Mouse (Mus musculus) heart, adult 2 months (tissue): ENCODE measurements around the gene Ppp2r3a. TPM values are rescaled to one million over a fixed set of nuclear protein-coding genes. Genes with fewer than 3 reads are reported as not detected.
A peak's percentile ranks its signal among the peaks of the same experiment; 100 is the strongest.

Experiments
- DNase-seq, 2 experiments: peaks; one replicate each; pipeline ENCODE4 v3.0.0; 2021
- H3K27ac ChIP-seq: fragments of 200-600 bp; 2 replicates; pipeline ENCODE4 v1.8.1; 2022
- H3K27me3 ChIP-seq: fragments of 200-500 bp; 2 replicates; pipeline ENCODE4 v1.6.1; 2012; ENCODE audit warnings: mild to moderate bottlenecking, low read length, inconsistent platforms, mixed read lengths; ENCODE audit not compliant: control insufficient read depth, insufficient read depth
- H3K36me3 ChIP-seq: fragments of 200-500 bp; 2 replicates; pipeline ENCODE4 v1.6.1; 2012; ENCODE audit warnings: low read length, inconsistent platforms; ENCODE audit not compliant: control insufficient read depth, insufficient read depth
- H3K4me1 ChIP-seq: fragments of 200-500 bp; 2 replicates; pipeline ENCODE4 v1.6.1; 2011; ENCODE audit warnings: low read length; ENCODE audit not compliant: control insufficient read depth, insufficient read depth
- H3K4me3 ChIP-seq: fragments of 200-600 bp; 2 replicates; pipeline ENCODE4 v1.8.1; 2022
- H3K79me2 ChIP-seq: fragments of 200-500 bp; replicated peaks from 2 replicates; pipeline ENCODE4 v1.6.1; 2012; ENCODE audit warnings: mild to moderate bottlenecking, inconsistent platforms, low read length, moderate library complexity, mixed read lengths; ENCODE audit not compliant: control insufficient read depth, insufficient read depth
- H3K9ac ChIP-seq: fragments of 200-500 bp; 2 replicates; pipeline ENCODE4 v1.6.1; 2012; ENCODE audit warnings: low read depth, mild to moderate bottlenecking, control low read depth, inconsistent platforms, low read length, mixed read lengths
- CTCF ChIP-seq: fragments of 200-600 bp; IDR thresholded peaks from 2 replicates; pipeline ENCODE4 v1.8.1; 2022; ENCODE audit warnings: antibody characterized with exemption, mild to moderate bottlenecking, moderate library complexity
- EP300 ChIP-seq: fragments of 200-500 bp; IDR thresholded peaks from 2 replicates; pipeline ENCODE4 v1.6.1; 2011; ENCODE audit warnings: low read depth, low read length, control low read depth; ENCODE audit not compliant: insufficient read depth
- POLR2A ChIP-seq: fragments of 200-500 bp; IDR thresholded peaks from 2 replicates; pipeline ENCODE4 v1.6.1; 2011; ENCODE audit warnings: mild to moderate bottlenecking, low read depth, low read length, control low read depth; ENCODE audit not compliant: insufficient read depth
- WGBS: fragments of 180-500 bp; shearing (Covaris S2); methylation state at CpG from one replicate; pipeline ENCODE4 v1.1.7; 2018; 5-methylcytosine and 5-hydroxymethylcytosine counted together
- intact Hi-C: fragments of 180-260 bp; cut with DNase I; formaldehyde crosslinking; loops from one replicate; pipeline ENCODE4 v1.15.1; 2025
- polyA plus RNA-seq: library from polyadenylated mRNA; depleted of rRNA; stranded (reverse); fragments of >200 nt; gene quantifications from 2 replicates; pipeline ENCODE4 v1.2.3, GENCODE M21; 2012
- total RNA-seq, 2 experiments: library from RNA; stranded (reverse); gene quantifications; 2 replicates each; pipeline ENCODE4 v1.2.3; 2021

Gene Ppp2r3a
- total and polyA plus RNA-seq, 3 experiments, result 51.7 to 215 (median 179) TPM

DNA sequence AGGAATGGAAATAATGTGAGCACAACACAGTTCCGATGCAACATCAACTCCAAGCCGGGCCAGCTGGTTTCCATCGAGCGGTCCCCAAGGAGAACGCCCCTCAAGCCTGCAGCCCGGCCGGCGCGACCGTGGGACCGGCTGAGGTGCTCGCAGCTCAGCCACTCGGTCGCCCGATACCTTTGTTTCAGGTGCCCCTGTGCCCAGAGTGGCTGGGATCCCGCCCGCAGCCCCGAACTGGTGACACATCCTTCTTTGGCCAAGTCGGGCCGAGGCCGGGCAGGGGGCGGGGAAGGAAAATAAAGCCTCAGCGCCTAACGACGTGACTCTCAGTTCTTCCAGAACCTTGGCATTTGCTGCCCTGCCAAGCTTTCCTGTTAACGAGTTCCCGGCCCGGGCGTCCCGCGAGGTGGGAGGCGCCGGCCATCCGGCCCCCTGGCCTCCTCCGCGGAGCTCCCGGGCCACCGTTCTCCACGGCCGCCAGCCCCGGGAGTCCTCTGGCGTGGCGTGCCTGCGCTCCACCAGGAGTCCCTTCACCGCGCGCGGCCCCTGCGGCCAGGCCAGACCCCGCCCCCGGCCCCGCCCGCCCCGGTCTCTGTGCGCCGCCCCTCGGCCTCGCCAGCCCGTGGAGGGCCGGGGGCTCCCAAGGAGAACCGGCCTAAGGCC is 483 bp downstream of the Ppp2r3a start:
- Histone ChIP-seq H3K79me2 (0 out of 2 replicates have a peak, but pooled peaks cover 3% of the 10 kb centered on the region), H3K36me3 (peaks cover 7% of the 10 kb centered on the region), H3K9ac (peak overlapping the region; percentile 94), H3K4me1 (peaks cover 3% of the 10 kb centered on the region), H3K27ac (peak overlapping the region; percentile 93), H3K27me3 (no peaks in the 10 kb centered on the region), H3K4me3 (peak overlapping the region; percentile 86)
- intact Hi-C loops, result loop anchor here (2.0 to 5.0 kb wide), 3 partner anchors 52 to 174 kb away; no protein-coding TSS in a partner anchor
- DNase-seq, result no peak
- TF ChIP-seq POLR2A (peak; percentile 50; the same call in 1 of the 2 replicates), EP300 (no peak), CTCF (peak; percentile 37)
- under 1% methylated on average over 56 of the region's 61 CpGs for WGBS

DNA sequence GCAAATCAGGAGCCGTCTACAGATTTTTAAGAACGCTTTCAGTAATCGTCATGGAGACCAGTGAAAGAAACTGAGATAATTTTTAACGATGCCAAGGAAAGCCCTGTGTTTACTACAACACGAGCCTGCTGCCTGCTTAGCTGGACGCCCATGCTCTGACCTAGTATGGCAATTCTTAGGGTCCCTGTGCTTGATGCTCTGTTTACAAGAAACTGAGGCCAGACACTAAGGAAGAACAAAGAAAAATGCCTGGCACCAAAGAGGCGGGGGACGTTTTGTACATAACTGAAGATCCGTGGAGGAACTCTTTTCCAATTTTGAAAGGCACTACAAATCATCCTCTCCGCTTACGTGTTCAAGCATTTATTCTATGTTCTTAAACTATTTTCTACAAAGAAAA is 1.1 kb downstream of the Ppp2r3a start:
- intact Hi-C loops, result loop anchor here (2.0 to 5.0 kb wide), 3 partner anchors 52 to 173 kb away; no protein-coding TSS in a partner anchor
- TF ChIP-seq POLR2A, result no peak
- no peak for TF ChIP-seq EP300
- 8% methylated on average over 11 of the region's 11 CpGs for WGBS

DNA sequence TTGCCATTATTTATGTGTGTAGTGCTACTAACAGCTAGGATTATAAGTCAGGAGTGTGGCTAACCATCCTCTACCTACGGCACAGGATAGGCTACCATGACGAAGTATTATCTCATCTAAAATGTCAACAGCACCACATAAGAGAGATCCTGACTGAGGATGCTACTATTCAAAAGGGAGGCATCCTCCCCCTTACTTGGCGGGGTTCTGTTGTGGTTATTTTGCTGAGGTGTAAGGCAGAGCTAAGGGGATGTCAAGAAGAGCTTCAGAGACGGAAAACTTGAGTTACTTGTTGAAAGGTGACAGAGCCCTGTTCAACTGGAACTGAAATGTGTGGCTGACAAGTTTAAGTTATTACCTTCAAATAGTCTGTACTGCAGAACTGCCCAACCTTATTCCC is 2.0 kb downstream of the Ppp2r3a start:
- 79% methylated on average over 4 of the region's 4 CpGs for WGBS
- H3K9ac ChIP-seq, result no peak overlapping the region
- peaks cover 3% of the 10 kb centered on the region for H3K4me1 ChIP-seq
- H3K27ac ChIP-seq, result no peak overlapping the region
- H3K4me3 ChIP-seq, result no peak overlapping the region
- intact Hi-C loops, result loop anchor here (2.0 to 5.0 kb wide), 3 partner anchors 51 to 172 kb away; no protein-coding TSS in a partner anchor
- TF ChIP-seq POLR2A (no peak), EP300 (no peak), CTCF (no peak)
- H3K36me3 ChIP-seq, result peaks cover 7% of the 10 kb centered on the region
- H3K27me3 ChIP-seq, result no peaks in the 10 kb centered on the region
- DNase-seq, result no peak
- H3K79me2 ChIP-seq, result 0 out of 2 replicates have a peak, but pooled peaks cover 3% of the 10 kb centered on the region

More for the DNA sequence above, 1.1 kb downstream of the Ppp2r3a start:
- peak; percentile 16 to 25 for DNase-seq
- H3K4me3 ChIP-seq, result peak overlapping the region; percentile 86
- H3K27me3 ChIP-seq, result no peaks in the 10 kb centered on the region
- peaks cover 3% of the 10 kb centered on the region for H3K4me1 ChIP-seq
- 0 out of 2 replicates have a peak, but pooled peaks cover 3% of the 10 kb centered on the region for H3K79me2 ChIP-seq
- H3K9ac ChIP-seq, result peak overlapping the region; percentile 50
- peaks cover 7% of the 10 kb centered on the region for H3K36me3 ChIP-seq
- H3K27ac ChIP-seq, result peak overlapping the region; percentile 93

- intact Hi-C loops, result no loop called here
- no peak overlapping the region for H3K27ac ChIP-seq
- peaks cover 6% of the 10 kb centered on the region for H3K36me3 ChIP-seq
- 72% methylated on average over 7 of the region's 7 CpGs for WGBS
- H3K9ac ChIP-seq, result no peak overlapping the region
- no peak for TF ChIP-seq POLR2A
- no peak for TF ChIP-seq CTCF
- no peak for TF ChIP-seq EP300
- H3K4me3 ChIP-seq, result no peak overlapping the region
- no peak for DNase-seq
- no peaks in the 10 kb centered on the region for H3K27me3 ChIP-seq
- H3K4me1 ChIP-seq, result peaks cover 5% of the 10 kb centered on the region
- H3K79me2 ChIP-seq, result peaks cover 3% of the 10 kb centered on the region; the same call in 1 of the 2 replicates
Measured at GRCm38 (mm10) chr9:101247541-101247940, 4.1 kb downstream of the Ppp2r3a start.

GRCm38 (mm10) chr9:101245493-101245892 is 6.1 kb downstream of the Ppp2r3a start:
- no peaks in the 10 kb centered on the region for H3K27me3 ChIP-seq
- H3K4me1 ChIP-seq, result peaks cover 4% of the 10 kb centered on the region
- peaks cover 3% of the 10 kb centered on the region; the same call in 1 of the 2 replicates for H3K36me3 ChIP-seq
- intact Hi-C loops, result no loop called here
- 90% methylated on average over 5 of the region's 5 CpGs for WGBS
- TF ChIP-seq CTCF, result no peak
- no peak for TF ChIP-seq EP300
- TF ChIP-seq POLR2A, result no peak
- H3K27ac ChIP-seq, result no peak overlapping the region
- no peak overlapping the region for H3K9ac ChIP-seq
- H3K4me3 ChIP-seq, result no peak overlapping the region
- no peak for DNase-seq
- H3K79me2 ChIP-seq, result peaks cover 3% of the 10 kb centered on the region; the same call in 1 of the 2 replicates

GRCm38 (mm10) chr9:101243711-101244110 is 7.9 kb downstream of the Ppp2r3a start:
- H3K27me3 ChIP-seq, result no peaks in the 10 kb centered on the region
- H3K4me1 ChIP-seq, result peaks cover 3% of the 10 kb centered on the region
- TF ChIP-seq CTCF, result no peak
- no peak for TF ChIP-seq EP300
- no peak for TF ChIP-seq POLR2A
- DNase-seq, result no peak
- intact Hi-C loops, result no loop called here
- no peaks in the 10 kb centered on the region for H3K36me3 ChIP-seq
- no peaks in the 10 kb centered on the region; the same call in 1 of the 2 replicates for H3K79me2 ChIP-seq
- H3K9ac ChIP-seq, result no peak overlapping the region
- WGBS, result 55% methylated on average over 2 of the region's 2 CpGs
- no peak overlapping the region for H3K27ac ChIP-seq
- H3K4me3 ChIP-seq, result no peak overlapping the region
